Mouse (Mus musculus) myocyte (in vitro differentiated cells): ENCODE data around the gene Apol7a.

ENCODE experiments used
- CEBPB ChIP-seq: IDR thresholded peaks from 2 replicates; pipeline ENCODE4 v1.6.1; 2011; ENCODE audit warnings: mild to moderate bottlenecking, moderate library complexity; ENCODE audit not compliant: poor library complexity, insufficient read depth, severe bottlenecking
- E2F4 ChIP-seq: IDR thresholded peaks from one replicate; pipeline ENCODE4 v1.6.1; 2011; ENCODE audit warnings: mild to moderate bottlenecking, control low read depth, moderate library complexity; ENCODE audit not compliant: insufficient read depth
- MAX ChIP-seq: IDR thresholded peaks from one replicate; pipeline ENCODE4 v1.6.1; 2011; ENCODE audit warnings: low read depth, mild to moderate bottlenecking, control low read depth
- MYOG ChIP-seq, 3 experiments: IDR thresholded peaks; one replicate each; pipeline ENCODE4 v1.6.1; 2011; ENCODE audit warnings: control low read depth in 2 of 3, low read depth in 2 of 3, mild to moderate bottlenecking in 2 of 3; ENCODE audit not compliant: insufficient read length in 2 of 3, control insufficient read depth in 1 of 3, insufficient read depth in 1 of 3
- POLR2A ChIP-seq: IDR thresholded peaks from one replicate; pipeline ENCODE4 v1.6.1; 2011; ENCODE audit warnings: low read depth, mild to moderate bottlenecking, control low read depth, moderate library complexity; ENCODE audit not compliant: insufficient read length
- POLR2AphosphoS2 ChIP-seq: IDR thresholded peaks from one replicate; pipeline ENCODE4 v1.6.1; 2011; ENCODE audit warnings: low read depth, control low read depth; ENCODE audit not compliant: insufficient read length
- REST ChIP-seq: IDR thresholded peaks from one replicate; pipeline ENCODE4 v1.6.1; 2011; ENCODE audit warnings: mild to moderate bottlenecking, control low read depth, moderate library complexity; ENCODE audit not compliant: insufficient read depth, insufficient read length
- SRF ChIP-seq: IDR thresholded peaks from one replicate; pipeline ENCODE4 v1.6.1; 2011; ENCODE audit warnings: low read depth; ENCODE audit not compliant: control insufficient read depth, insufficient read length
- TCF12 ChIP-seq: IDR thresholded peaks from one replicate; pipeline ENCODE4 v1.6.1; 2011; ENCODE audit warnings: mild to moderate bottlenecking, control low read depth; ENCODE audit not compliant: poor library complexity, insufficient read depth, severe bottlenecking
- TCF3 ChIP-seq: IDR thresholded peaks from one replicate; pipeline ENCODE4 v1.6.1; 2011; ENCODE audit warnings: low read depth, control low read depth; ENCODE audit not compliant: insufficient read length
- USF1 ChIP-seq: IDR thresholded peaks from one replicate; pipeline ENCODE4 v1.6.1; 2011; ENCODE audit warnings: low read depth, mild to moderate bottlenecking, control low read depth, moderate library complexity

DNA sequence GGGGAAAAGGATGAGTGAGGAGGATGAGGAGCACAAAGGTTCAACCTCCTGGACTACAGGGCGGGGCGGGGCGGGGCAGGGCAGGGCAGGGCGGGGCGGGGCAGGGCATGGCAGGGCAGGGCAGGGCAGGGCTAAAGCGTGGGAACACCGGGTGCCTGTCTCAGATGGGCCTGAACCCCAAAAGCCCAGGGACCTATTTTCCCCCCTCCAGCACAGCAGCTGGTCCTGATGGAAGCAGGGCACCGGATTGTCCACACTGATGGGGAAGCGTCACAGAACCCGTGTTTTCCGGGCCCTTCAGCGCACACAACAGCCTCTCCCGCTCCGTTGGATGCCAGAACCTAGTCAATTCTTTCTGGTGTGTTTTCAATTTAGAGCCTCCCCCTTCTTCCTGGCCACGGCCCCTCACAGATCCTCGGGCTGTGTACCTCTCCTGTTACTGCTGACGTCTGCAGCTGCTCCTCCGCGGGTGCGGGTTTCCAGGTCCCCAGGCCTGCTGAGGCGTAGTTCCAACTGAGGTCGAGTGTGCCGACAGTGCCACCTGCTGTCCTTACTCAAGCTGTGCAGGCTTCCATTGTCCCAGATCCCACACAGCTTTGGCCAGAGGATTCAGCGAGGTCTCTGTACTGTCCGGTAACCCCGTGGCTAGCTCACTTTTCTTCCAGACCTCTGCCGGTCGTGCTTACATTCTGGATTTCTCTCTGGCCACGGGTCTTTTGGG is 40.4 kb downstream of the Apol7a start:
- TF ChIP-seq SRF, result no peak
- TF ChIP-seq POLR2A, result no peak
- no peak for TF ChIP-seq USF1
- TF ChIP-seq MYOG (IDR thresholded peaks at IDR 0.05; ENCODE audit: control insufficient read depth in 1 of 3, insufficient read depth in 1 of 3, insufficient read length in 2 of 3, low read depth in 2 of 3), result peak in 2 of 3 experiments; percentile 83
- no peak for TF ChIP-seq E2F4
- TF ChIP-seq TCF3, result no peak
- no peak for TF ChIP-seq MAX
- TF ChIP-seq POLR2AphosphoS2, result peak; percentile 25
- no peak for TF ChIP-seq CEBPB
- no peak for TF ChIP-seq TCF12
- no peak for TF ChIP-seq REST
